Mouse (Mus musculus) myocyte (in vitro differentiated cells): ENCODE data around the gene Rbm17.

Experiments
- MYOD1 ChIP-seq, 3 experiments: IDR thresholded peaks; one replicate each; pipeline ENCODE4 v1.6.1; 2011; ENCODE audit warnings: control low read depth in 2 of 3, low read depth in 2 of 3, mild to moderate bottlenecking in 2 of 3, moderate library complexity in 1 of 3; ENCODE audit not compliant: insufficient read length in 2 of 3, control insufficient read depth in 1 of 3
- POLR2A ChIP-seq: IDR thresholded peaks from one replicate; pipeline ENCODE4 v1.6.1; 2011; ENCODE audit warnings: low read depth, mild to moderate bottlenecking, control low read depth, moderate library complexity; ENCODE audit not compliant: insufficient read length
- POLR2AphosphoS2 ChIP-seq: IDR thresholded peaks from one replicate; pipeline ENCODE4 v1.6.1; 2011; ENCODE audit warnings: low read depth, control low read depth; ENCODE audit not compliant: insufficient read length
- TCF12 ChIP-seq: IDR thresholded peaks from one replicate; pipeline ENCODE4 v1.6.1; 2011; ENCODE audit warnings: mild to moderate bottlenecking, control low read depth; ENCODE audit not compliant: poor library complexity, insufficient read depth, severe bottlenecking

GRCm38 (mm10) chr2:11555316-11555715 lies 48.6 kb downstream of the Rbm17 start:
- TF ChIP-seq MYOD1 (IDR thresholded peaks at IDR 0.05; ENCODE audit: control insufficient read depth in 1 of 3, insufficient read length in 2 of 3, low read depth in 2 of 3): no peak
- TF ChIP-seq TCF12: no peak
- TF ChIP-seq POLR2AphosphoS2: no peak
- no peak for TF ChIP-seq POLR2A
